Mouse (Mus musculus): ENCODE results near the gene Dync1i1.

DNA sequence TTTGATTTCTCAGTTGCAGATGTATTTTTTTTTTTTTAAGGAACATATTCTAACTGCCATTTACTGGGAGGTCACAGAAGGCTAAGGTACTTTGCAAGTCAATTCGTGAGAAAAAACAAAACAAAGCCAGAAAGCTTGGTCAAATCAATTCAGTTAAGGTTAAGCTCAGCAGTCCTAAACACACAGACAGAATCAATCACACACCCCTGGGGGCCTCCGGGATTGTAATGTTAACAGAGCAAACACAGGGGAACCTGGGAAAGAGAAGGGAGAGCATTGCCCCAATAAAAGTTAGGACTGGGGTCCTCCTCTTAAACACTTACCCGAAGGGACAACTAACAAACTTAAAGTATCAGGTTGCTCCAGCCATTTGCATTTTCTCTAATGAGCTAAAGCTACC, 344.6 kb downstream of the Dync1i1 start:
- TF ChIP-seq POLR2A (IDR thresholded peaks at IDR 0.05; ENCODE audit: low read depth, low read length) (no peak), CTCF (IDR thresholded peaks at IDR 0.05; ENCODE audit: borderline replicate concordance, insufficient read depth, low read length) (no peak)
